Mouse (Mus musculus): ENCODE data around the gene Becn1. TPM values are rescaled to one million over a fixed set of nuclear protein-coding genes. Genes with fewer than 3 reads are reported as not detected.

Gene Becn1
- total and polyA plus RNA-seq, 3 experiments, result 122 to 167 TPM; not detected in 1

DNA sequence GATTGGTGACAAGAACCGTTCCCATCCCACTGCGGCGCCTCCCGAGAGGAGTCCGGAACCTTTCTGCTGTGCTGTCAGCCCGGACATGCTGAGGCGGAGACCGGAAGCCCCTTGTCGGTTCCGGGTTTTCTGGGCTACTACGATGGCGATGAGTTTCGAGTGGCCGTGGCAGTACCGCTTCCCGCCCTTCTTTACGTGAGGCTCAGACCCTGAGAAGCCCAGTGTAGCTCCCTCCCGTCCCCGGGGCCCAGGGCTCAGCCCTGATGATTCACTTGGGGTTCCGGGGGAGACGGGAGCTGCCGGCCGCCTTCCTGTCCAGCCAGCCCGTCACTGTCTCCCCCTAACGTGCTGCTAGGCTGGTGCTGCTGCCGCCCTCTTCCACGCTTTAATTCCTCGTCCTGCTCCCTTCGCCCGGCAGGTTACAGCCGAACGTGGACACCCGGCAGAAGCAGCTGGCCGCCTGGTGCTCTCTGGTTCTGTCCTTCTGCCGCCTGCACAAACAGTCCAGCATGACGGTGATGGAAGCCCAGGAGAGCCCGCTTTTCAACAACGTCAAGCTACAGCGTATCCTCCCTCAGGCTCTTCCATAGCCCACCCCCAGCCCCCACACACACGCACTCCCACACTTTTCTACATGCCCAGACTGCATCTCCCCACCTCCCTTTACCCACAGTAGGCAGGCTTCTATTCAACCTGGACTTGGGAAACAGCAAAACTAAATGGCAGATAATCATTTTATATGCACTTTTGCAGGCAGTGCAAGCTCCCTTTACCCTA is 48.3 kb downstream of the Becn1 start, which contains the start of gene Vps25 (continued):
- TF ChIP-seq SIN3A (IDR thresholded peaks at IDR 0.05; ENCODE audit: low read length), result peak; percentile 99
- TF ChIP-seq TCF12 (IDR thresholded peaks at IDR 0.05; ENCODE audit: low read depth, low read length), result peak; percentile 92
- peak; percentile 80 for TF ChIP-seq KAT2A (conservative IDR thresholded peaks at IDR 0.05; ENCODE audit: low read depth, low read length)
- TF ChIP-seq ZMIZ1 (IDR thresholded peaks at IDR 0.05; ENCODE audit: low read depth, low read length), result peak; percentile 98
- TF ChIP-seq ETS1 (IDR thresholded peaks at IDR 0.05; ENCODE audit: low read depth, low read length), result peak; percentile 65

DNA sequence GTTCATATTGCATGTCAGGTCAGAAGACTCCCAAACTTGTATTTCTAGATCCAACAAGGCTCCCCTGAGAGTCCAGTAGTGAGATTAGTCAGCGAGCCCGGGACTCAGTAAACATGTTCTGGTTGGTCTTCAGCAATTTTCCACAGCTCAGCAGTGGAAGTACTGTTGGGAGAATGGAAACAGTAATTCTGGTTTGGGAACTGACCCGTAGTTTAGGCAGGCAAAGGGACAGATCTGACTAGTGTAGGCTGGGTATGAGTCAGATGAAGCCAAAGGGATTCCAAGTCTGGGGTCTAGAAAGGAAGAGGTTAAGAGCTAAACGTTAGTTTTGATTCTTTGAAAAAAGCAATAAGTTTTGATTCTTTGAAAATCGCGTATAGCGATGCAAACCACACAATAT is 49.1 kb downstream of the Becn1 start:
- peak overlapping the region; percentile 95 for H3K9ac ChIP-seq (ENCODE audit: control insufficient read depth, low read depth, low read length, poor library complexity, severe bottlenecking)
- peak overlapping the region; percentile 59 for H3K27ac ChIP-seq (ENCODE audit: control insufficient read depth, low read depth, low read length)
- peaks cover 0 to 5% of the 10 kb centered on the region in 2 experiments; a peak in 1 of 4 replicates for H3K4me1 ChIP-seq (ENCODE audit: control insufficient read depth in 1 of 2, insufficient read depth in 2 of 2, low read length in 2 of 2)
- H3K9me3 ChIP-seq (replicated peaks; ENCODE audit: insufficient read depth, low read length), result no peaks in the 10 kb centered on the region
- TF ChIP-seq MAZ (IDR thresholded peaks at IDR 0.05; ENCODE audit: low read depth, low read length), result no peak
- no peak for TF ChIP-seq ETS1 (IDR thresholded peaks at IDR 0.05; ENCODE audit: low read depth, low read length)
- no peak for TF ChIP-seq USF1 (IDR thresholded peaks at IDR 0.05; ENCODE audit: low read depth, low read length)
- TF ChIP-seq CTCF (IDR thresholded peaks at IDR 0.05 in 2 of 3, conservative IDR thresholded peaks at IDR 0.05 in 1 of 3; ENCODE audit: control insufficient read depth in 1 of 3, insufficient read depth in 1 of 3, low read depth in 2 of 3, low read length in 3 of 3, poor library complexity in 1 of 3, severe bottlenecking in 1 of 3), result no peak
- no peak for TF ChIP-seq ZMIZ1 (IDR thresholded peaks at IDR 0.05; ENCODE audit: low read depth, low read length)
- no peak for TF ChIP-seq MYC (IDR thresholded peaks at IDR 0.05; ENCODE audit: low read depth, low read length)
- TF ChIP-seq MAX (IDR thresholded peaks at IDR 0.05; ENCODE audit: low read length), result no peak
- TF ChIP-seq USF2 (IDR thresholded peaks at IDR 0.05; ENCODE audit: borderline replicate concordance in 1 of 2, insufficient read depth in 1 of 2, low read depth in 1 of 2, low read length in 2 of 2), result no peak
- TF ChIP-seq TAL1 (IDR thresholded peaks at IDR 0.05; ENCODE audit: low read length), result no peak
- TF ChIP-seq JUND (IDR thresholded peaks at IDR 0.05; ENCODE audit: low read depth, low read length), result no peak
- H3K79me2 ChIP-seq (ENCODE audit: control insufficient read depth, insufficient read depth, low read length, poor library complexity), result peaks cover 7% of the 10 kb centered on the region
- no peaks in the 10 kb centered on the region for H3K27me3 ChIP-seq (ENCODE audit: control insufficient read depth in 1 of 2, insufficient read depth in 2 of 2, low read length in 2 of 2)
- peak overlapping the region; percentile 80 to 93 for H3K4me3 ChIP-seq (ENCODE audit: control insufficient read depth in 1 of 2, insufficient read depth in 1 of 2, low read depth in 2 of 2, low read length in 2 of 2)
- H3K36me3 ChIP-seq (ENCODE audit: control insufficient read depth in 1 of 2, insufficient read depth in 2 of 2, low read length in 2 of 2), result peaks cover 0 to 10% of the 10 kb centered on the region in 2 experiments; a peak in 2 of 4 replicates
- DNase-seq (ENCODE audit: low read depth, low spot score), result peak; percentile 73

DNA sequence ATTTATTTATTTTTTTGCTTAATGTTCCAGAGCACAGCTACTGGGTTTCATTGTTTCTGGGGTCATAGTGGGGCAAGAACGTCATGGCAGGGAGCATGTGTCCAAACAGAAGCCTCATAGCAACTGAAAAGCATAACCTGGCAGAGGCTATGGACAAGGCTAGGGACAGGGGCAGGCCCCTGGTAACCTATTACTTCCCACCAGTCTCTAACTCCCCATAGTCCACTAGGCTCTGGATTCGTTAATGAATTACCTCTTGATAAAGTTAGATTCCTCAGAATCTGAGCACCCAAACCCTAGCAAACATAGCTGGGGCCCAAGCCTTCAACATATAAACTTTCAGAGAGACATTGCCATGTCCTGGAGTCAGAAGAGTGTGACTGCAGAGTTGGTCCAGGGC is 51.1 kb downstream of the Becn1 start:
- H3K4me1 ChIP-seq (ENCODE audit: control insufficient read depth in 1 of 2, insufficient read depth in 2 of 2, low read length in 2 of 2), result peaks cover 0 to 5% of the 10 kb centered on the region in 2 experiments; a peak in 1 of 4 replicates
- H3K27ac ChIP-seq (ENCODE audit: control insufficient read depth, low read depth, low read length), result no peak overlapping the region
- no peak overlapping the region for H3K4me3 ChIP-seq (ENCODE audit: control insufficient read depth in 1 of 2, insufficient read depth in 1 of 2, low read depth in 2 of 2, low read length in 2 of 2)
- TF ChIP-seq SMC3 (IDR thresholded peaks at IDR 0.05; ENCODE audit: low read depth, low read length) (no peak), MYB (IDR thresholded peaks at IDR 0.05; ENCODE audit: low read depth, low read length) (no peak), KAT2A (conservative IDR thresholded peaks at IDR 0.05; ENCODE audit: low read depth, low read length) (no peak), MAZ (IDR thresholded peaks at IDR 0.05; ENCODE audit: low read depth, low read length) (no peak), MYC (IDR thresholded peaks at IDR 0.05; ENCODE audit: low read depth, low read length) (no peak), ELF1 (IDR thresholded peaks at IDR 0.05; ENCODE audit: low read depth, low read length) (no peak), MAX (IDR thresholded peaks at IDR 0.05; ENCODE audit: low read length) (no peak), NELFE (IDR thresholded peaks at IDR 0.05; ENCODE audit: low read depth, low read length) (no peak), CHD2 (IDR thresholded peaks at IDR 0.05; ENCODE audit: low read length) (no peak), MAFK (IDR thresholded peaks at IDR 0.05; ENCODE audit: borderline replicate concordance, low read depth, low read length) (no peak), ZKSCAN1 (IDR thresholded peaks at IDR 0.05; ENCODE audit: low read depth, low read length) (no peak), RAD21 (IDR thresholded peaks at IDR 0.05; ENCODE audit: low read depth, low read length) (no peak), MXI1 (IDR thresholded peaks at IDR 0.05; ENCODE audit: low read depth, low read length) (no peak), NRF1 (IDR thresholded peaks at IDR 0.05; ENCODE audit: insufficient read depth, low read depth, low read length, poor library complexity, severe bottlenecking) (no peak), POLR2AphosphoS5 (IDR thresholded peaks at IDR 0.05; ENCODE audit: borderline replicate concordance, low read depth, low read length) (no peak), USF1 (IDR thresholded peaks at IDR 0.05; ENCODE audit: low read depth, low read length) (no peak)
- no peak overlapping the region for H3K9ac ChIP-seq (ENCODE audit: control insufficient read depth, low read depth, low read length, poor library complexity, severe bottlenecking)
- peaks cover 7% of the 10 kb centered on the region for H3K79me2 ChIP-seq (ENCODE audit: control insufficient read depth, insufficient read depth, low read length, poor library complexity)
- DNase-seq (ENCODE audit: low read depth, low spot score), result no peak
- no peaks in the 10 kb centered on the region for H3K27me3 ChIP-seq (ENCODE audit: control insufficient read depth in 1 of 2, insufficient read depth in 2 of 2, low read length in 2 of 2)
- H3K9me3 ChIP-seq (replicated peaks; ENCODE audit: insufficient read depth, low read length), result no peaks in the 10 kb centered on the region
- H3K36me3 ChIP-seq (ENCODE audit: control insufficient read depth in 1 of 2, insufficient read depth in 2 of 2, low read length in 2 of 2), result peaks cover 0 to 10% of the 10 kb centered on the region in 2 experiments; a peak in 2 of 4 replicates
